Mouse (Mus musculus) neutrophil, adult 5-6 weeks (primary cell): ENCODE measurements around the gene Slc9a8. TPM values are rescaled to one million over a fixed set of nuclear protein-coding genes. Genes with fewer than 3 reads are reported as not detected.

Source experiments
- total RNA-seq: library from RNA; stranded (forward); fragments of 200-1000 nt; gene quantifications from 2 replicates; pipeline ENCODE4 v1.2.3, GENCODE M21; 2017

Slc9a8 gene
- total RNA-seq, 1 experiment from 2014 or later: 43.5 TPM

Other genes with a start within 250 kb of the Slc9a8 start
- gene Kcnb1, start 231.6 kb upstream of the Slc9a8 start, total RNA-seq: 6.4 and 9.6 TPM in 2 replicates
- not detected in 2 replicates for gene Ptgis, start 181.1 kb upstream of the Slc9a8 start, total RNA-seq
- 42.5 and 50.4 TPM in 2 replicates for gene B4galt5, start 72.5 kb upstream of the Slc9a8 start, total RNA-seq
- 86.2 and 103 TPM in 2 replicates for gene Rnf114, start 70.9 kb downstream of the Slc9a8 start, total RNA-seq
- 9.5 and 9.7 TPM in 2 replicates for gene Spata2, start 71.2 kb downstream of the Slc9a8 start, total RNA-seq
- 2.9 and 3.1 TPM in 2 replicates for gene Snai1, start 116.5 kb downstream of the Slc9a8 start, total RNA-seq
- 55.2 and 67.3 TPM in 2 replicates for gene Ube2v1, start 210.4 kb downstream of the Slc9a8 start, total RNA-seq
- not detected in 2 replicates for gene Gm20431, start 239.8 kb downstream of the Slc9a8 start, total RNA-seq